Mouse (Mus musculus): ENCODE results near the gene Pak7. TPM values are rescaled to one million over a fixed set of nuclear protein-coding genes. Genes with fewer than 3 reads are reported as not detected.

The Pak7 gene
- polyA plus RNA-seq, 1 experiment from 2014 or later: 0.02 TPM

Other genes starting within 250 kb of the Pak7 start
- not detected in 2 replicates for gene Ankef1, start 113.9 kb upstream of the Pak7 start, polyA plus RNA-seq (2015; fragmentation: Nextera tagmentation; extraction: Ambion mirVana)